Mouse (Mus musculus) retina, postnatal 1 day (tissue): ENCODE data around the gene Olfr724.
"Not testable (repeated sequence)": the region's sequence is repeated elsewhere in the genome, so short reads cannot be mapped to it uniquely, and the experiment has no call there.

Experiments used
- DNase-seq: peaks from one replicate; pipeline ENCODE4 v3.0.0-alpha.2; 2012

The Olfr724 gene

GRCm38 (mm10) chr14:49963174-49963573, at the start of gene Olfr724:
Gene Olfr724, minus strand, starts transcription at chr14:49963274.
- DNase-seq: not testable (repeated sequence)

- DNase-seq: no peak
Observed at GRCm38 (mm10) chr14:49955890-49956289, 7.2 kb downstream of the Olfr724 start.

- DNase-seq: not testable (repeated sequence)
Observed at GRCm38 (mm10) chr14:49931687-49932086, 31.4 kb downstream of the Olfr724 start, which contains the start of gene Olfr723. Gene Olfr723, minus strand, starts transcription at chr14:49931787.
